Mouse (Mus musculus) right cerebral cortex, postnatal 4 days (tissue): ENCODE results near the gene Gc.

Experiments
- DNase-seq: peaks from one replicate; pipeline ENCODE4 v3.0.0-alpha.2; 2022

Gc gene

GRCm38 (mm10) chr5:89457554-89458062 lies at the start of gene Gc:
Gene Gc, minus strand, starts transcription at chr5:89457898.
- DNase-seq, result no peak

- no peak for DNase-seq
Observed at GRCm38 (mm10) chr5:89500182-89500581, 42.5 kb upstream of the Gc start.

GRCm38 (mm10) chr5:89492560-89492959 lies 34.9 kb upstream of the Gc start:
- no peak for DNase-seq

DNA sequence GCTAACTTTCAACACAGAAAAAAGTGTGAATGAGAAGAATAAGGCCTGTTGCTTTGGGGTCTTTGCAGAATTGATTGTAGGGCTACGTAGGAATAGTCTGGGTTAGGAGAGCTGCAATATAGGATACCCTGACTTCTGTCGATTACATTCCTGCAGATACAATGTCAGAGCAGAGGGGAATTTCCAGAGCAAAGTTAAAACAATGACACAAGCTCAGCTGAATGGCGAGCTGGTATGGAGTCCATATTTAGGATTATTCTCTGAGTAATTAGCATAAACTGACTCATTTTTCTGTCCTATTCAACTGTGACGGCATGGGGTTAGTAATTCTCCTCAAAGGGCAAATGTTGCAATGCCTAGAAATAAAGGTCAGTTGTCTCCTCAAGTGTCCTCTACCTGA lies 12.8 kb upstream of the Gc start:
- no peak for DNase-seq

- DNase-seq, result no peak
Observed at GRCm38 (mm10) chr5:89467886-89468285, 10.2 kb upstream of the Gc start.

GRCm38 (mm10) chr5:89467045-89467444 lies 9.3 kb upstream of the Gc start:
- no peak for DNase-seq

DNA sequence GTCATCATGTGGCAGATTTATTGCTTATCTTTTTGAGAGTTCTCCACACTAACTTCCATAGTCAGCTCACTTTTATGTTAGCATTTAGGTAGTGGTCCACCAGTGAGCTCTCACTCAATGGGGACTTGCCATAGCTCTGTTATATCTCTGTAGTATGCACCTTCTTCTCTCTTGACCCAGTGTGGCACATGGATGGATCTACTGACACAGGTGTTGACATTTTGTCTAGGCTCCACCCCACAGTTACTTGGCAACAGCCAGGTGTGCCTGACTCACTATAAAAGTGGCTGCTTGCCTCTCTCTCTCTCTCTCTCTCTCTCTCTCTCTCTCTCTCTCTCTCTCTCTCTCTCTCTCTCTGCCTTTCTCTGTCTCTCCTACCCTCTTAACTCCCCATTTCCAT lies 8.6 kb upstream of the Gc start:
- DNase-seq, result no peak

GRCm38 (mm10) chr5:89461817-89462216 lies 4.1 kb upstream of the Gc start:
- no peak for DNase-seq

- DNase-seq, result no peak
Observed at GRCm38 (mm10) chr5:89459591-89459990, 1.9 kb upstream of the Gc start.

- DNase-seq, result no peak
Observed at GRCm38 (mm10) chr5:89458987-89459386, 1.3 kb upstream of the Gc start.

- peak; percentile 12 for DNase-seq
Observed at GRCm38 (mm10) chr5:89455526-89455925, 2.2 kb downstream of the Gc start.

DNA sequence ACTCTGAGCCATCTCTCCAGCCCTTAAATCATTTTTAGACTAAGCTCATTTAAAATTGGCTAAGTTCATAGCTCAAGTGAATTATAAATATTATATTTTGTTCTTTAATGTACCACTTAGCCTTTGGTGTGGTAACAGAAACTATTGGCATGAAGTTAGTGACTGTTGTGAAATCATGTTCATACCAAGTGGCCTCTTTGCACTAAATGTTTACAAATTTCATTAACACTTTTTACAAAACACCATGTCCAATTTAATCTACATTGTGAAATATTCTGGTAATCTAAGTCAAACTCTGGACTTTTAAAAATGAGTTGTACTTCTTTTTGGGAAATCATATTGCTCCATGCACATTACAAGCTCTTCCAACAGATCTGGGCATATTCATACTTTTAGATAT lies 6.9 kb downstream of the Gc start:
- DNase-seq, result no peak

DNA sequence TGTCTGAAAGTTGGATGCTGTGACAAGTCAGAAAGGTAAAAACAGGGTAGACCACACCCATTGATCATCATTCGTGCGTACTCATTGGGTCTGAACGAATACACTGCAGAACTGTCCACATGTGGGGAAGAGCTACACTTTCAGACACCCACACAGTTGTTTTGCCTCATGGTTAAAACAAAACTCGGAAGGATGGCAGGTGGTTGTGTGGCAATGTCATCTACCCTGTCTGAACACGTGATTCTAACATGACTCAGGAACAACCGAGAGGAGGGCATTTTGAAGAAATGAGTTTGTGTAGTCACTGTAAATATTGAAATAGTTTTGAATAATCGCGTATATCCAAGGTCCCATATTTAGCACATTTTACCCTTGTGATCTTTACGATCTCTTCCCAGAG lies 8.4 kb downstream of the Gc start:
- DNase-seq, result no peak

DNA sequence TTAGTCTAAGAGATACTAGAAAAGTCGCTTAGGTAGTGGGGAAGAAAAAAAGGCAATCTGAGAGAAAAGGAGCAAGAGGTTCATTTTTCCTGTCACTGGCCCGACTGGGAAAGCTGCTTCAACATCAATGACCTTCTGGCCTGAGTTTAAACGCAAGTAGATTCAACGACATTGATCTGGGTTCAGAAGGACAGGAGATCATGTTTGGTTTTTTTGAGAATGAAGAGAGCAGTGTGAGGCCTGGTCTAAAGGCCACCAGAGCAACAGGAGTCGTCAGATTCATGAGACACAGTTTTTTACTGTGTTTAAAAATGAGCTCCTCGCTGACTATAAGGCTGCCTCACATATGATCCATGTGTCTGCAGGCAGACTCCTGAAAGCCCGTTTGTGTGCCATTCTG lies 9.7 kb downstream of the Gc start:
- DNase-seq, result no peak

DNA sequence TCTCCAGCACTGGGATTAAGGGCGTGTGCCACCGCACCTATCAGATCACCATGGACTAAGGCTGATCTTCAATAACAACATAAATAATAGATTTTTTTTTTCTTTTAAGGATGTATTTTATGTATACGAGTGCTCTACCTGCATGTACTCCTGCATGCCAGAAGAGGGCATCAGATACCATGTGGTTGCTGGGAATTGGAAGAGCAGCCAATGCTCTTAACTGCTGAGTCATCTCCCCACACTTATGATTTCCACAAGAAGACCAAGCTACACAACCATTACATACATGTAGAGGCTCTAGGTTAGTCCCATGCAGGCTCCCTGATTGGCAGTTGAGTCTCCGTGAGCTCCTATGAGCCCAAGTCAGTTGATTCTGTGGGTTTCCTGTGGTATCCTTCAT lies 13.3 kb downstream of the Gc start:
- DNase-seq, result no peak

GRCm38 (mm10) chr5:89411536-89411935 lies 46.2 kb downstream of the Gc start:
- no peak for DNase-seq

DNA sequence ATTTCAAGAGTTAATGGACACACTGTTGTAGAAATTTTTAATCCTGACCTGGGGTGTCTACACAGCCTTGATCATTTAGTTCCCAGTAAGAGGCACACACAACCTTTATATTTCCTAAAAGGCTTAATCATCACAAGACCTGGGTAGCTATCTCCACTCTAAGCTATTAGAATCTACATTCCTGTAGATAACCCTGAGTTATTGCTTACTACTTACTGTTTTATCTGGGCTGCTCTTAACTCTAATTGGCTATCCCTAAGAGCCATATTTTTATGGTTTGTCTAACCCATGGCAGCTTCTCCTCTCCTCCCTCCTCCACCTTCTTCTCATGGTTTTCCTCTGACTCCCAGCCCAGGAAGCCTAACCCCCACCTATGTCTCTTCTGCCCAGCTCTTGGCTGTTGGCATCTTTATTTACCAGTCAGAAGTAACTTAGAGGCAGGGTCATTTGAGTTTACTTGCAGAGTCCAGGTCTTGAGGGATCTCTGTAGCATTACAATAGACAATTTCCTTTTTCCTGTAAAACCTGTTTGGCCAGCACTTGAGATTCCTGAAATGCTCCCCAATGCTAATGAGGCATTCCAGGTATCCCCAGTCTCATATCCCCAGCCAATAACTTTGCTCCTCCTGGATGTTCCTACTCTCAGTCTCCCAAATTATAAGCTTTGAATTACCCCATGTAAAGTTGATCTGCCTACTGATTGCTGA lies 50.2 kb downstream of the Gc start:
- no peak for DNase-seq

DNA sequence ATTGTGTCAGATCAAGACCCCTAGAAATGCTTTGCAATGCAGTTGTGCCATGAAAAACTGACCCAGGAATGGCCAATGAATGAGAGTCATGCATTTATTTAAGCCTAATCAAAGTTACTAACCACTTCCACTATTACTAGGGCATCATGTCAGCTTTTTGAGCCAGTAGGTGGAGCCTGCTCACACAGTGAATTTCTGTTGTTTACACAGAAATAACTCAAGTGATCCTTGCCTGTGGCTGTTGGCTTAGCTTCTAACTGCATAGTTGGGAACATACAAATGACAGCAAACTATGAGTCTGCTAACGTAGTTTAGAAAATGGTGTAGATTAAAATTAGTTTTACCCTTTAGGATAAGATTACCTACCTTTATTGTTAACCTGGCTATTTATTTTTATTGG lies 52.6 kb downstream of the Gc start:
- DNase-seq, result no peak

- DNase-seq, result no peak
Observed at GRCm38 (mm10) chr5:89390405-89390804, 67.3 kb downstream of the Gc start.

- DNase-seq, result no peak
Observed at GRCm38 (mm10) chr5:89384204-89384603, 73.5 kb downstream of the Gc start.

- no peak for DNase-seq
Observed at GRCm38 (mm10) chr5:89381340-89381739, 76.4 kb downstream of the Gc start.

GRCm38 (mm10) chr5:89370140-89370539 lies 87.6 kb downstream of the Gc start:
- DNase-seq, result no peak

GRCm38 (mm10) chr5:89368045-89368743 lies 89.5 kb downstream of the Gc start:
- no peak for DNase-seq
